Mouse (Mus musculus): ENCODE measurements around the gene Nsun7. TPM values are rescaled to one million over a fixed set of nuclear protein-coding genes. Genes with fewer than 3 reads are reported as not detected.
"Not testable (repeated sequence)": the region's sequence is repeated elsewhere in the genome, so short reads cannot be mapped to it uniquely, and the experiment has no call there.

Nsun7 gene
- polyA plus RNA-seq, 1 experiment from 2014 or later: 0.49 TPM

DNA sequence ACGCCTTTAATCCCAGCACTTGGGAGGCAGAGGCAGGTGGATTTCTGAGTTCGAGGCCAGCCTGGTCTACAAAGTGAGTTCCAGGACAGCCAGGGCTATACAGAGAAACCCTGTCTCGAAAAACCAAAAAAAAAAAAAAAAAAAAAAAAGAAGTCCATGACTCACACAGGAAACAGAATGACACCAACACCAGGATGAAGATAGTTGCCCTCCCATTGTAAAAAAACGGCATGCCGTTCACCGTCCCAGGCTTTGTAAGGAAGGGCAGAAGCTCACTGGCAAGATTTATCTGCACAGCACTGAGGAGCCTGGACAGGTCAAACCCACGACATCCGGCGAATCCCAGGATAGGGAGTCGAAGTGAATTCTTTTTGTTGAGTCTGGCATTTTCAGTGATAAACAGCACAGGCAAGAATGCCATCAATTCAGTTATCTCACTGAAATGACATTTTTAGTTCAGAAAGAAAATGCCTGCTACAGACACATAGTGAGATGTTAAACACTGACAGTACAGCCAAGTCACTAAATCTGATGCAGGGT, 13.7 kb upstream of the Nsun7 start:
- 83% methylated on average over 9 of the region's 10 CpGs for WGBS
- no peaks in the 10 kb centered on the region for H3K9me3 ChIP-seq (replicated peaks)
- DNase-seq (ENCODE audit: low spot score): no peak

DNA sequence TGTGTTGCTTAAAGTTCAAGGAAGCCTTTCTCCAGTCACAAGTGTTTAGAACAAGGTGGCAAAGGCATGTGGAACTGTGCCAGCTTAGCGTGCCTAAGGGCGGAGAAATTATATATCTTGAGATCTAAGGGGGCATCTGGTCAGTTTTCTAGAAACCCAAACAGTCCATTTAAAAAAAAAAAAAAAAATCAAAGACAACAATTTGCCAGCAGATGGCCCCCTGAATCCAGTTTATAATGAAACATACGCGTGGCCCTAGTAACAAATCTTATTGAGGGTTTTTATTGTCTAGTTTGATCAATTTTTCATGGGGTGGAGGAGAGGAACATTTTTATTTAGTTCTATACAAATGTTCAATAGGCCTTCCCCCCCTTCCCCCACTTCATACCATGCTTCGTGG, 6.5 kb upstream of the Nsun7 start:
- no peaks in the 10 kb centered on the region for H3K36me3 ChIP-seq
- no peak for DNase-seq (ENCODE audit: low spot score)
- WGBS: 77% methylated on average over 5 of the region's 5 CpGs

More for the DNA sequence above, 13.7 kb upstream of the Nsun7 start:
- no peak overlapping the region for H3K4me3 ChIP-seq
- no peaks in the 10 kb centered on the region for H3K27me3 ChIP-seq (ENCODE audit: low read depth, poor library complexity, severe bottlenecking)
- H3K27ac ChIP-seq: no peak overlapping the region
- H3K4me1 ChIP-seq: no peaks in the 10 kb centered on the region
- H3K36me3 ChIP-seq: no peaks in the 10 kb centered on the region

DNA sequence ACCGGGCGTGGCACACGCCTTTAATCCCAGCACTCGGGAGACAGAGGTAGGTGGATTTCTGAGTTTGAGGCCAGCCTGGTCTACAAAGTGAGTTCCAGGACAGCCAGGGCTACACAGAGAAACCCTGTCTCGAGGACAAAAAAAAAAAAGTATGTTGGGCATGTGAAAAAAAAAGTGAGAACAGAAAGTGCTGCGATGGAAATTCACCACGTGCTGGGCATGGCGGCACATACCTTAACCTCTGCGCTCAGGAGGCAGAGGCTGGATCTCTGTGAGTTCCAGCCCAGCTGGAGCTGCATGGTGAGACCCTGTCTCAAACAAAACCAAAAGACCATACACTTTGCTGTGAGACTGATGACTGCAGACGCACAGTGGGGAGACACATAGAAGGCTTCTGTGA, 4.7 kb upstream of the Nsun7 start:
- Histone ChIP-seq H3K27me3 (ENCODE audit: low read depth, poor library complexity, severe bottlenecking) (peaks cover 11% of the 10 kb centered on the region), H3K27ac (no peak overlapping the region), H3K4me3 (no peak overlapping the region), H3K36me3 (no peaks in the 10 kb centered on the region), H3K4me1 (peaks cover 7% of the 10 kb centered on the region), H3K9me3 (replicated peaks) (no peaks in the 10 kb centered on the region)
- no peak for DNase-seq (ENCODE audit: low spot score)
- WGBS: 86% methylated on average over 10 of the region's 10 CpGs

More for the DNA sequence above, 6.5 kb upstream of the Nsun7 start:
- Histone ChIP-seq H3K27ac (no peak overlapping the region), H3K9me3 (replicated peaks) (no peaks in the 10 kb centered on the region), H3K4me3 (no peak overlapping the region), H3K27me3 (ENCODE audit: low read depth, poor library complexity, severe bottlenecking) (no peaks in the 10 kb centered on the region), H3K4me1 (no peaks in the 10 kb centered on the region)

DNA sequence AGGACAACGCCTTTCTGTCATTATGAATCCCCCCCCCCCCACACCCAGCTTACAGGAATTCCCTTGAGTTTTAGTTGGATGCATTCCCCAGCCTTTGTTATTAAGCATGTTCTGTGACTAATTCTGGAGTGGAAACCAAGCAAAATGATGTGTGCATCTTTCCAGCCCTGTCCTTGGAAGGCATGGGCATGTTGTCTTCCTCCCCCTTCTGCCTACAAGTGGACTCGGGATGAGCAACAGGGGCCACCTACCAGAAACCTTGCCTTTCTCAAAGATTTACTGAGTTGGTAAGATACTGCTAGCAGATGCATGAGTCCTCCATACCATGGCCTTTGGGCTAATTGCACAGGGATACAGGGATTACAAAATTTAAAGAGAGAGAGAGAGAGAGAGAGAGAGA, 697 bp upstream of the Nsun7 start:
- H3K36me3 ChIP-seq: no peaks in the 10 kb centered on the region
- no peaks in the 10 kb centered on the region for H3K9me3 ChIP-seq (replicated peaks)
- H3K4me1 ChIP-seq: peaks cover 9% of the 10 kb centered on the region
- no peak overlapping the region for H3K27ac ChIP-seq
- no peak for DNase-seq (ENCODE audit: low spot score)
- no peak overlapping the region for H3K4me3 ChIP-seq
- 84% methylated on average over 2 of the region's 2 CpGs for WGBS
- peaks cover 24% of the 10 kb centered on the region for H3K27me3 ChIP-seq (ENCODE audit: low read depth, poor library complexity, severe bottlenecking)

DNA sequence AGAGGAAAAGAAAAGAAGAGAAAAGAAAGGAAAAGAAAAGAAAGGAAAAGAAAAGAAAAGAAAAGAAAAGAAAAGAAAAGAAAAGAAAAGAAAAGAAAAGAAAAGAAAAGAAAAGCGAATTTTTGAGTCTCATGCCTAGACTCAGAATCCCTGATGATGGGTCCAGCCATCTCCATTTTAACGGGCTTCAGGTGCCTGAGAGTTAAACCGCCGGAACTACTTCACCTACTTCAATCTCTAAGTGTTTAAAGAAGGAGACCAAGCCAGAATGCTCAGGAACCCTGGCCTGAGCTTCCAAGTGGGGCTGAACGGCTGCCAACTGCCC, 304 bp upstream of the Nsun7 start:
- not testable (repeated sequence) for DNase-seq (ENCODE audit: low spot score); H3K4me1 ChIP-seq; H3K9me3 ChIP-seq (replicated peaks); H3K36me3 ChIP-seq
- Histone ChIP-seq H3K4me3 (peak overlapping the region; percentile 73), H3K27me3 (ENCODE audit: low read depth, poor library complexity, severe bottlenecking) (peaks cover 24% of the 10 kb centered on the region), H3K27ac (peak overlapping the region; percentile 81)
- 9% methylated on average over 5 of the region's 5 CpGs for WGBS

DNA sequence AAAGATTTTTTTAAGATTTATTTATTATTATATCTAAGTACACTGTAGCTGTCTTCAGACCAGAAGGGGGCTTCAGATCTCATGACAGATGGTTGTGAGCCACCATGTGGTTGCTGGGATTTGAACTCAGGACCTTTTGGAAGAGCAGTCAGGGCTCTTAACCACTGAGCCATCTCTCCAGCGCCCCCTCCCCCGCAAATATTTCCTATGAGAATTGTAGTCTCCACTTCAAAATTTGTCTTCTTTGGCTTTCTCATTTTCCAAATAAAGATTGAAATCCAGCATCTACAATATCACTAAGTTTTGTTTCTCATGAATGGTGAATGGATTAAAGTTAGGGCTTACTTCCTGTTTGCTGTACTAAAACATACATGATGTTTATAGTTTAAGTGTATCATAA, 2.8 kb downstream of the Nsun7 start:
- Histone ChIP-seq H3K27ac (no peak overlapping the region), H3K36me3 (no peaks in the 10 kb centered on the region), H3K4me1 (peaks cover 9% of the 10 kb centered on the region), H3K4me3 (no peak overlapping the region), H3K9me3 (replicated peaks) (no peaks in the 10 kb centered on the region), H3K27me3 (ENCODE audit: low read depth, poor library complexity, severe bottlenecking) (peaks cover 24% of the 10 kb centered on the region)
- no peak for DNase-seq (ENCODE audit: low spot score)
- 87% methylated on average over 2 of the region's 2 CpGs for WGBS

DNA sequence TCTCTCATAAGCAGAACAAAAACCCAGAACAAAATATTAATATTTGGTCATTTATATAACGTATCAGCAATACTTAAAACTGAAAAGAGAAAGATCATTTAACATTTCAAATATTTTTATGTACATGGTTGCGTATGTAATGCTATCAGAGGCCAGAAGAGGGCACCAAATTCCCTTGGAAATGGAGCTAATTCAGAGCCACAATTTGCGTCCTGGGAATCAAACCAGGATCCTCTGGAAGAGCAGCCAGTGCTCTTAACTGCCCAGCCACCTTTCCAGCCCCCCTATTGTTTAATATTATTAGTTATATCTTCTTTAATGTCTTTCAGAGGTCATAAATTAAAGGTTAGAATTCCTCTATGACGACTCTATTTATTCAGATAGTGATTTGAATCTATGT, 3.7 kb downstream of the Nsun7 start:
- 28% methylated on average over 4 of the region's 4 CpGs for WGBS
- peaks cover 9% of the 10 kb centered on the region for H3K4me1 ChIP-seq

DNA sequence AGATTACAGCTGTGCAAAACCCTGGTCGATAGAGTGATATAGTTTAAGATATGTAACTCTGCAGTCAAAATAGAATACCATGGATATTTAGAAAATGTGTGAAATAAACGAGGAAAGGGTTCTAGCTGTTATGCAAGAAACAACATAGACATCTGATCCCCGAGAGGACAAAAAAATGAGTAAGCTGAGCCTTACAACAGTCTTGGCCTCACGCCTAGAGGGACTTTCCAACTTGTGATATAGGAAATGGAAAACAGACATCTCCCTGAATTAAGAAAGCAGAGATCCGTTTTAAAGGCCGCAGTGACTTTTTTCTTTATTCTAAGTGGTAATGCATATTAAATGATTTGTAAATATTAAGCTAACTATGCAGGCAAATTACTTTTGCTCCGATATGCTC, 9.9 kb downstream of the Nsun7 start:
- Histone ChIP-seq H3K4me3 (no peak overlapping the region), H3K27ac (no peak overlapping the region), H3K4me1 (no peaks in the 10 kb centered on the region), H3K36me3 (no peaks in the 10 kb centered on the region), H3K9me3 (replicated peaks) (no peaks in the 10 kb centered on the region), H3K27me3 (ENCODE audit: low read depth, poor library complexity, severe bottlenecking) (no peaks in the 10 kb centered on the region)
- DNase-seq (ENCODE audit: low spot score): no peak
- 88% methylated on average over 7 of the region's 7 CpGs for WGBS

More for the DNA sequence above, 3.7 kb downstream of the Nsun7 start:
- H3K27ac ChIP-seq: no peak overlapping the region
- peaks cover 24% of the 10 kb centered on the region for H3K27me3 ChIP-seq (ENCODE audit: low read depth, poor library complexity, severe bottlenecking)
- no peaks in the 10 kb centered on the region for H3K9me3 ChIP-seq (replicated peaks)
- H3K4me3 ChIP-seq: no peak overlapping the region
- H3K36me3 ChIP-seq: no peaks in the 10 kb centered on the region
- DNase-seq (ENCODE audit: low spot score): peak; percentile 52

DNA sequence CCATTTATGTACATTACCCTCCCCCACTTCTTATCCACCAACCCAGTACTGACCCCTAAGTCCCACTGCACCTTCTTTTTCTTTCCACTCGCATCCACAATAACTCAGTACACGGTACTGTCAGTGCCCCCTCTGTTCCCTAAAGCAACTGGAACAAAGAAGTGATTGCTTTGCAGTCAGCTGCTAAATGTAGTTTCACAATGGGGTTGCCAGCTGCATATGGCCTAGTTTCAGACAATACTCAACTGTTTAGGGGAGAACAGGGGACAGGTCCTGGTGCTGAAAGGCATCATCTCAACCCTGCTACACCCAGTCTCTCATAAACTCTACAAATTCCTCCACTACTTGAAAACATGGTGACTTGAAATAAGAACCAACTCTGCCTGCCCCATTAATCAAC, 11.4 kb downstream of the Nsun7 start:
- 85% methylated on average over 2 of the region's 2 CpGs for WGBS

DNA sequence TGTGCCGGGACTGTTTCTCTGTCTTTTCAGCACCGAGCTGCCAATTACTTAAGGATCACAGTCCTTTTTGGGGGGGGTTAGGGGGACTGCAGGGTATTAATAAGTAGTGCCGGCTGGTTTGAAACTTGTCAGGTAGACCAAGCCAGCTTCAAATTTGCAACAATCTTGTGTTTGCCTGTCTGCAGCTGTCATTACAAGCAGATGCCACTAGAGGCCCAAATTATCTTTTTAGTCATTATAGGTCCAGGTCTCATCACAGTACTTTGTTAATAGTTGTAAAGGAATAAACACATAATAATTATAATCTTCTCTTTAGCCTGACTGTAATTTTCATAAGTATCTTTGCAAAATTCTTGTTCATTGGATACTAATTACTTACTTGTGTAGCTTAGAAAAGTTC, 14.7 kb downstream of the Nsun7 start:
- no peak overlapping the region for H3K4me3 ChIP-seq
- H3K4me1 ChIP-seq: no peaks in the 10 kb centered on the region
- no peaks in the 10 kb centered on the region for H3K27me3 ChIP-seq (ENCODE audit: low read depth, poor library complexity, severe bottlenecking)
- WGBS: 69% methylated on average over 3 of the region's 3 CpGs
- H3K27ac ChIP-seq: no peak overlapping the region
- DNase-seq (ENCODE audit: low spot score): no peak
- H3K9me3 ChIP-seq (replicated peaks): no peaks in the 10 kb centered on the region
- no peaks in the 10 kb centered on the region for H3K36me3 ChIP-seq

More for the DNA sequence above, 11.4 kb downstream of the Nsun7 start:
- H3K27ac ChIP-seq: no peak overlapping the region
- H3K36me3 ChIP-seq: no peaks in the 10 kb centered on the region
- H3K9me3 ChIP-seq (replicated peaks): no peaks in the 10 kb centered on the region
- no peaks in the 10 kb centered on the region for H3K4me1 ChIP-seq
- no peak for DNase-seq (ENCODE audit: low spot score)
- no peaks in the 10 kb centered on the region for H3K27me3 ChIP-seq (ENCODE audit: low read depth, poor library complexity, severe bottlenecking)
- H3K4me3 ChIP-seq: no peak overlapping the region

DNA sequence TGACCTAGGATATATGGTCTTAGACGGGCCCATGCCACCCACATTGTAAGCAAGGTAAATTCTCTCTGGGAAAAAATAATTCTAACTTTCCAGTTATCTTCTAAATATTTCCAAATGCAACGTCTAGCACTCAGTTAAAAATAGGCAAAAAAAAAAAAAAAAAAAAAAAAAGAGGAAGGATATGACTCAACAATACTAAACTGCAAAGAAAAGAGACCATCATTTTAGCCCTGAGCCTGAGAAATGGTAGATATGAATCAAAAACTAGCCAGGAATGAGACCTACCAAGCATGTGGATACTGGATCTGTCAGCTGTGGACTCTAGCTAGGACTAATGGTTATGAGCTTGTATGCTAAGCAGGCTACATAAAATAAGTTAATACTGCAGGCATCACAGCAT, 20.0 kb downstream of the Nsun7 start:
- Histone ChIP-seq H3K27me3 (ENCODE audit: low read depth, poor library complexity, severe bottlenecking) (no peaks in the 10 kb centered on the region), H3K36me3 (no peaks in the 10 kb centered on the region), H3K9me3 (replicated peaks) (no peaks in the 10 kb centered on the region), H3K27ac (no peak overlapping the region), H3K4me1 (no peaks in the 10 kb centered on the region), H3K4me3 (no peak overlapping the region)
- WGBS: 89% methylated on average over 2 of the region's 2 CpGs
- no peak for DNase-seq (ENCODE audit: low spot score)

DNA sequence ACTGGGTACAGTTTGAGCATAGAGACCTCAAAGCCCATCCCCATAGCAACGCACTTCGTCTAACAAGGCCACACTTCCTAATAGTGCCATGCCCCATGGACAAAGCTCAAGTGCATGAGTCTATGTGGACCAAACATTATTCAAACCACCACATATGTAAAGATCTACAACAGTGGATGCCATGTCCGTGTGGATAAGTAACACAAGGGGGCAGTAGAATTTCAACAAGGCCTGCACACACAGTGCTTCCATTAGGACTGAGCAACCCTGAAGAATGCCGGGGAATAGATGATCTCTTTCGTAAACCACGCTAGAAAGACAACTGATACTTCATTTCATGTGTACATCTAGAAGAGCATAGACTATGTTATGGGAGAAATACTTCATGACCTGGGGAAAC, 21.0 kb downstream of the Nsun7 start:
- Histone ChIP-seq H3K27me3 (ENCODE audit: low read depth, poor library complexity, severe bottlenecking) (no peaks in the 10 kb centered on the region), H3K27ac (no peak overlapping the region), H3K9me3 (replicated peaks) (no peaks in the 10 kb centered on the region), H3K4me3 (no peak overlapping the region), H3K36me3 (no peaks in the 10 kb centered on the region), H3K4me1 (no peaks in the 10 kb centered on the region)
- no peak for DNase-seq (ENCODE audit: low spot score)
- 77% methylated on average over 6 of the region's 6 CpGs for WGBS

DNA sequence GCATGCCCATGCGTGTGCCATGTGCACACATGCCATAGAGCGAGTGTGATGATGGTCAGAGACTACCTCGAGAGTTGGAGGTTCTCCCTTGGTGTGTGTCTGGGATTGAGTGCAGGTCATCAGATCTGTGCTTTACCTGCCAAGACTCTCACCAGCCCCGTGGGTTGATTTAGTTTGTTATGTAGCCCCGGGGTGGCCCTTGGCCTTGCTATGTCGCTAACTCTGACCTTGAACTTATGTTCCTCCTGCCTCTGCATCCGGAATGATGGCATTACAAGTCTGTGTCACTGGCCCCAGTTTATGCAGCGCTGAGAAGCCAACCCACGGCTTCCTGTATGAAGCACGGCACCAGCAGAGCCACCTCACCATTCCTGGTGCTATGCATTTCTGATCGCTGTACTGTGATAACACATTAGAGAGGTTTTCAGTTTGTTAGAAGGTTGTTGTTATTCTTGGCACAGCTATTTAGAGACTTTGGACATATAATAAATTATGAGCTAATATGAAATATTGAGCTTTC, 34.5 kb downstream of the Nsun7 start:
- Histone ChIP-seq H3K9me3 (replicated peaks) (no peaks in the 10 kb centered on the region), H3K27ac (no peak overlapping the region), H3K27me3 (ENCODE audit: low read depth, poor library complexity, severe bottlenecking) (no peaks in the 10 kb centered on the region), H3K4me1 (no peaks in the 10 kb centered on the region), H3K36me3 (no peaks in the 10 kb centered on the region), H3K4me3 (no peak overlapping the region)
- WGBS: 92% methylated on average over 11 of the region's 11 CpGs
- DNase-seq (ENCODE audit: low spot score): no peak

DNA sequence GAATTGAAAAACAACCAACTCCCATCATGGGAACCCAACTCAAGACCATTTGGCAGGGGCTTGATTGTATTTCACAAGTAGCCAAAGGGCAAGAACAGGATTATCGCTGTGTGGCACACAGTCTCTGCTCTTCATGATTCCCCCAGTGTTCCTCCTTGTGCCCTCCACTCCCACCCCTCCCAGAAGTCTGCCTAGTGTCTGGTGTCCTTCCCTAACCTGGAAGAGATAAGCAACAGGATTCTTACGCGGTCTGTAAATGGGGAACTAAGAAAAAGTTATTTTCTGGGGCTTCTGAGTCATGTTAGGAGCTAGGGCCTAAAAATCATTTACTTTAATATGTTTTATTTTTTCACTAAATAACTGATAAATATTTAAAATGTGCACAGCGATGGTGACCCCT, 35.3 kb downstream of the Nsun7 start:
- WGBS: 94% methylated on average over 4 of the region's 4 CpGs
- H3K36me3 ChIP-seq: no peaks in the 10 kb centered on the region
- H3K27me3 ChIP-seq (ENCODE audit: low read depth, poor library complexity, severe bottlenecking): no peaks in the 10 kb centered on the region
- no peaks in the 10 kb centered on the region for H3K9me3 ChIP-seq (replicated peaks)
- no peak overlapping the region for H3K4me3 ChIP-seq
- DNase-seq (ENCODE audit: low spot score): no peak
- no peak overlapping the region for H3K27ac ChIP-seq
- H3K4me1 ChIP-seq: no peaks in the 10 kb centered on the region
